ENCODE assay signal across 15 mouse cellular contexts in genomic region chr13:107904051-107904740, GRCm38 (mm10).
DNase-seq lines count a peak whose midpoint lies in the region; ATAC-seq and TF ChIP-seq lines count a peak whose summit lies in the region.
"Had no signal": no experiment of that assay in that cellular context is flagged by ENCODE, and none has a peak within 500 bp of the region (broad histone marks: within the 10 kb centered on the region; RNA-seq: fewer than 3 reads in every experiment).

No protein-coding gene starts in this region.

- ATAC-seq in liver, embryonic 16.5 days (ENCODE audit: low read depth): no peak
- ATAC-seq in liver, embryonic 12.5 days: no peak
- no peak for ATAC-seq in liver, postnatal 0 days

- TF ChIP-seq CTCF in bone marrow macrophage, adult 2 months (IDR thresholded peaks at IDR 0.05; ENCODE audit: low read depth, low read length): no peak
- no peak for TF ChIP-seq CTCF in liver, postnatal 0 days (IDR thresholded peaks at IDR 0.05; ENCODE audit: low read depth)

- H3K36me3 ChIP-seq in liver, embryonic 16.5 days (ENCODE audit: control insufficient read depth, insufficient read depth): no peaks in the 10 kb centered on the region
- no peaks in the 10 kb centered on the region for H3K36me3 ChIP-seq in liver, embryonic 12.5 days
- no peaks in the 10 kb centered on the region for H3K36me3 ChIP-seq in liver, postnatal 0 days (replicated peaks; ENCODE audit: insufficient read depth, low read length)
- H3K36me3 ChIP-seq: embryonic facial prominence, embryonic 13.5 days; limb, embryonic 15.5 days; neural tube, embryonic 13.5 days had no signal

- H3K9ac ChIP-seq in liver, embryonic 16.5 days (ENCODE audit: low read depth, low read length): no peak overlapping the region
- no peak overlapping the region for H3K9ac ChIP-seq in liver, embryonic 12.5 days
- H3K9ac ChIP-seq in liver, postnatal 0 days (replicated peaks): no peak overlapping the region
- H3K9ac ChIP-seq: embryonic facial prominence, embryonic 13.5 days; limb, embryonic 15.5 days; neural tube, embryonic 13.5 days had no signal

- no peaks in the 10 kb centered on the region for H3K9me3 ChIP-seq in liver, embryonic 16.5 days (replicated peaks; ENCODE audit: control insufficient read depth, low read length)
- H3K9me3 ChIP-seq in liver, embryonic 12.5 days (replicated peaks): no peaks in the 10 kb centered on the region
- no peaks in the 10 kb centered on the region for H3K9me3 ChIP-seq in liver, postnatal 0 days (ENCODE audit: low read length)
- H3K9me3 ChIP-seq: embryonic facial prominence, embryonic 13.5 days; limb, embryonic 15.5 days; neural tube, embryonic 13.5 days had no signal

- H3K4me1 ChIP-seq in liver, embryonic 16.5 days (ENCODE audit: control insufficient read depth, low read depth, low read length): no peaks in the 10 kb centered on the region
- peaks cover 7% of the 10 kb centered on the region; the same call in 1 of the 2 replicates for H3K4me1 ChIP-seq in liver, embryonic 12.5 days
- H3K4me1 ChIP-seq in bone marrow macrophage, adult 2 months (ENCODE audit: control insufficient read depth, insufficient read depth, low read length): peaks cover 40% of the 10 kb centered on the region
- peaks cover 6% of the 10 kb centered on the region for H3K4me1 ChIP-seq in liver, postnatal 0 days (ENCODE audit: insufficient read depth)

- TF ChIP-seq EP300 in liver, postnatal 0 days (IDR thresholded peaks at IDR 0.05; ENCODE audit: low read depth): no peak

- no peak for TF ChIP-seq POLR2A in bone marrow macrophage, adult 2 months (IDR thresholded peaks at IDR 0.05; ENCODE audit: borderline replicate concordance, low read depth, low read length)

- peak overlapping the region; percentile 27; the same call in 1 of the 2 replicates for H3K27ac ChIP-seq in liver, embryonic 16.5 days (ENCODE audit: low read length)
- H3K27ac ChIP-seq in liver, embryonic 12.5 days: no peak overlapping the region
- H3K27ac ChIP-seq in bone marrow macrophage, adult 2 months (ENCODE audit: insufficient read depth, low read depth, low read length): peak overlapping the region; percentile 100
- H3K27ac ChIP-seq in liver, postnatal 0 days (ENCODE audit: low read depth): peak overlapping the region; percentile 57
- H3K27ac ChIP-seq: limb, embryonic 15.5 days had no signal

- no peak overlapping the region for H3K4me2 ChIP-seq in liver, embryonic 16.5 days (ENCODE audit: low read depth, low read length)
- H3K4me2 ChIP-seq in liver, embryonic 12.5 days: no peak overlapping the region
- H3K4me2 ChIP-seq in liver, postnatal 0 days (ENCODE audit: low read depth, low read length): peak overlapping the region; percentile 35
- H3K4me2 ChIP-seq: embryonic facial prominence, embryonic 13.5 days; limb, embryonic 15.5 days; neural tube, embryonic 13.5 days had no signal

- peak; percentile 14 to 27 for DNase-seq in heart, adult 18-20 months
- no peak for DNase-seq in heart, postnatal 4 days
- no peak for DNase-seq in liver, postnatal 0 days
- DNase-seq in embryo, embryonic 10 days (ENCODE audit: low spot score): no peak
- no peak for DNase-seq in cerebellum, adult 8-10 months
- DNase-seq: cerebellum, adult 11-12 months; gastrocnemius, postnatal 10 days; heart, postnatal 36 days; right cerebral cortex, postnatal 25 days had no signal

- H3K4me3 ChIP-seq in liver, embryonic 16.5 days (ENCODE audit: low read depth, low read length): no peak overlapping the region
- no peak overlapping the region for H3K4me3 ChIP-seq in liver, embryonic 12.5 days
- H3K4me3 ChIP-seq in bone marrow macrophage, adult 2 months (ENCODE audit: insufficient read depth, low read length): peak overlapping the region; percentile 54
- no peak overlapping the region for H3K4me3 ChIP-seq in liver, postnatal 0 days (ENCODE audit: low read depth, low read length)
- H3K4me3 ChIP-seq: embryonic facial prominence, embryonic 13.5 days; limb, embryonic 15.5 days; neural tube, embryonic 13.5 days had no signal

- H3K27me3 ChIP-seq in liver, embryonic 16.5 days (ENCODE audit: control insufficient read depth, insufficient read depth, low read depth, low read length): no peaks in the 10 kb centered on the region
- no peaks in the 10 kb centered on the region for H3K27me3 ChIP-seq in liver, embryonic 12.5 days (replicated peaks)
- H3K27me3 ChIP-seq in liver, postnatal 0 days (ENCODE audit: insufficient read depth, low read length): no peaks in the 10 kb centered on the region
- H3K27me3 ChIP-seq: embryonic facial prominence, embryonic 13.5 days; limb, embryonic 15.5 days; neural tube, embryonic 13.5 days had no signal

- WGBS in liver, embryonic 16.5 days (ENCODE audit: insufficient replicate concordance): 58% methylated on average over 14 of the region's 14 CpGs
- WGBS in liver, embryonic 12.5 days (ENCODE audit: insufficient replicate concordance): 64% methylated on average over 14 of the region's 14 CpGs
- WGBS in liver, postnatal 0 days (ENCODE audit: insufficient replicate concordance): 66% methylated on average over 14 of the region's 14 CpGs

Comparison
In these comparisons a context has a peak if more than half of its experiments do, and no peak if none do; other contexts are left out.
1. DNase-seq: peak in heart, adult 18-20 months (2 of 2); none in heart, postnatal 4 days (single experiment), liver, postnatal 0 days (single experiment), embryo, embryonic 10 days (single experiment) and cerebellum, adult 8-10 months (single experiment).